Mouse (Mus musculus): ENCODE measurements around the gene Lgmn.

The Lgmn gene

DNA sequence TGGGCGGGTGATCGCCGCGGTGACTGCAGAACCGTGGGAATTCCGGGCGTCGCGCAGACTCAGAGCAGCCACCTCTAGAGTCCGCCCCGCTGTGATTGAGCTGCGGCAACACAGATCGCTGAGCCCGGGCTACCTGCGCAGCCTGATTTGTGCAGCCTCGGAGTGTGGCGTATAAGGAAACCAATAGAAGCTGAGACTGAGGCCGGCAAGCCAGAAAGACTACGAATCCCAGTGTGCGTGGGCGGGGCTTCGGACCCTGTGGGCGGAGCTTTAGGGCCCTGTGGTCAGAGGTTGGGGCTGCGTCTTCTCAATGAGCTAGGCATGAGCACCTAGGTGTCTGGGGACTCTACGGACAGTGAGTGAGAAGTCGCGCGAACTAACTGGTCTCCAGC lies at the start of gene Lgmn:
Gene Lgmn (minus strand): TSS at position 182 of the 392 bp plus-strand sequence.
- DNase-seq (ENCODE audit: low read depth) = peak; percentile 94

DNA sequence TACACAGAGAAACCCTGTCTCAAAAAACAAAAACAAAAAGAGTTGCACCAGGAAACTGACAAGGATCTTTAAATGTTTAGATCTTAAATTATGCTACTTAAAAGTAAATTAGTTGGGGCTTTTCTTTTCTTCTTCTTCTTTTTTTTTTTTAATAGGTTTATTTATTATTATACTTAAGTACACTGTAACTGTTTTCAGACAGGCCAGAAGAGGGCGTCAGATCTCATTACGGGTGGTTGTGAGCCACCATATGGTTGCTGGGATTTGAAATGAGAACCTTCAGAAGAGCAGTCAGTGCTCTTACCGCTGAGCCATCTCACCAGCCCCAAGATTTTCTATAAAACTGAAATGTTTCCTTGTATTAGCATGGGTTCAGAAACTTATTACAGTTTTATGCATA lies 45.3 kb upstream of the Lgmn start:
- DNase-seq (ENCODE audit: low read depth) = no peak

DNA sequence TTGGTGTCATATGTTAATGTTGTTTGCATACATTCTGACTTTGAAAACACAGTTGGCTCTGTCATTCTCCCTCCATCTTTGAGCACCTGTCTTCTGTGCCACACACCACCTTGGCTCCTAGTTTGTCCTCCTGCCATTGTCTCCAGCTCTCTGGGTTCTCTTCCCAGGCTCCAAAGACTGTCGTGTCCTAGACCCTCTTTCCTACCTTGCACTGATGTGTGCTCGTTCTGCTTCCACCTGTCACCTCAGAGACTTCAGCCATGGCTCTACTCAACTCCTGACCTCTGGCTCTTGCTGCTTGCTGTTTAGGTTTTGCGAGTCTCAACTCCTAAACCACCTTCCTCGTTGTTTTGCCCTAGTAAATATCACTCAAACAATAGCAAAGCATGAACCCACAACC lies 40.9 kb upstream of the Lgmn start:
- DNase-seq (ENCODE audit: low read depth) = no peak

DNA sequence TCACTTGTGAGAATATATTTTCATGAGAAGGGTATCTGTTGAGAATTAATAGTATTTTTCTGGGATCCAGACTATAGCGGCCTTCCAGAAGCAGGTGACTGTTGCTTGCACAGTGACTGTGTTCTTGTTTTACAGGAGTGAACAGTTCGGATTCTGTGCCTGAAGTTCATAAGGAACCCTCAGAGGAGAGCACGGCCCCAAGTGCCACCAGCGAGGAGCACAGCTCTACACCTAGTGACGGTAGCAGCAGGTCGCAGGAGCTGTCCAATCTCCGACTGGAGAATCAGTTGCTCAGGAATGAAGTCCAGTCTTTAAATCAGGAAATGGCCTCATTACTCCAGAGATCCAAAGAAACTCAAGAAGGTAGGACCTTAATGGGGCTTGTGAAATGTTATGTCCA lies 34.8 kb upstream of the Lgmn start:
- no peak for DNase-seq (ENCODE audit: low read depth)

DNA sequence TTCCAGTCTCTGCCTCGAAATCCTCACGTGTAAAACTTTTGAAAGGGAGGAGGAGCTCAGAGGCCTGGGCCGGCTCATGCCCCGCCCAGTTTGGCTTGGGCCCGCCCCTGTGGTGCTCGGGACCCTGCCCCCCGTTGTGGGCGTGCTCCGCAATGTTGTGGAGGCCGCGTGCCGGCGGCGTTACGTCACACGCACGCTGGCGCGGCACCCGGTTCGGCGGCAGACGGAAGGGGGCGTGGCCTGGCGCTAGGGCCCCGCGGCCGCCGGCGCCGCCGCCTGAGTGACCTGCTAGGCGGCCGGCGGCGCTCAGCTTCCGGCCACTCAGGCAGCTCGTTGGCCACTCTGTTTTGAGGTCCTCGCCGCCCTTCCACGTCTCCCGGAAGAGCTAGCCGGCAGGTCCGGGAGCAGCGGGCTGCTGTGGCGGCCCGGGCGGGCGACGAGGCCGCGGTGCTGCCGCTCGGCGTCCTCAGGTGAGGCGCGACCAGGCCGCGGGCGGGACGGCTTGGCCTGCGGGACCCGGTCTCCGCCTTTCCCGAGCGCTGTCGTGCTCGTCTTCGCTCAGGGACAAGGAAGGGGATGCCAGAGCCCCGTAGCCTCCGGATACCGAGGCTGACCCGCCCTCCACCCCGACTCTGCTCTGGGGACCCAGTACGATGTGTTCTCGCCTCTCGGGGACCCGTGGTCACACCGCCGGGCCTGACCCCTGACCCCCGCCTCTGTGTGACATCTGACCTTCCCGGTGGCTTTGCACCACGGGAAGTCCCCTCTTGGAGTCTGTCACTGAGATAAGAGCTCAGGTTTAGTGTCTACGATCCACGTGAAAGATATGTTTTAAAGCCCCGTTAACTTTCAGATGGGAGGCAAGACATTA lies 29.5 kb upstream of the Lgmn start, which contains the start of gene Golga5:
Gene Golga5 (plus strand): TSS at position 242 of the 871 bp plus-strand sequence.
- DNase-seq (ENCODE audit: low read depth) = peak; percentile 98

DNA sequence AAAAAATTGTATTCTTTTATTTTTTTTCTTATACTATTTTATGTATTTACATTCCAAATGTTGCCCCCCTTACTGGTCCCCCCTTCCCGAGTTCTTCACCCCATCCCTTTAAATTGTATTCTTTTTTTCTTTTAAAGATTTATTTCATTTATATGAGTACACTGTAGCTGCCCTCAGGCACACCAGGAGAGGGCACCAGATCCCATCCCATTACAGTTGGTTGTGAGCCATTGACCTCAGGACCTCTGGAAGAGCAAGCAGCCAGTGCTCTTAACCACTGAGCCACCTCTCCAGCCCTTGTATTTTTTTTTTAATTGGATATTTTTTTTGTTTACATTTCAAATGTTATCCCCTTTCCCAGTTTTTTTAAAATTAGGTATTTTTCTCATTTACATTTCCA lies 28.5 kb upstream of the Lgmn start:
- no peak for DNase-seq (ENCODE audit: low read depth)

DNA sequence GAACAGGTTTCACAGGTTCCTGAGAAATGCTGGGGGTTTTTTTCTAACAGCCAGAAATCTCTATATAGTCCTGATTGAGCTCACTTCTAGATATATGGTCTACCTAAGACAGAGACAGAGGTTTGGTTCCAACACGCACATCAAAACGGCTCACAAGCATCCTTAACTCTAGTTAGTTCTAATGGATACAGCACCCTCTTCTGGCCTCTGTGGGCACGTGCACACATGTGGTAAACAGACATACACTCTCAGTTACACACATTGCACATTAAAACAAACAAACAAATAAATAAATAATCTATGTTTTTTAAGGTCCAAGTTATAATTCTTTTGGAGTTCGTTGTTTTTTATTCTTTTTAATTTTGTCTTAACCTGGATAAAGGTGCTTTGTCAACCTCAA lies 25.0 kb upstream of the Lgmn start:
- DNase-seq (ENCODE audit: low read depth) = no peak

DNA sequence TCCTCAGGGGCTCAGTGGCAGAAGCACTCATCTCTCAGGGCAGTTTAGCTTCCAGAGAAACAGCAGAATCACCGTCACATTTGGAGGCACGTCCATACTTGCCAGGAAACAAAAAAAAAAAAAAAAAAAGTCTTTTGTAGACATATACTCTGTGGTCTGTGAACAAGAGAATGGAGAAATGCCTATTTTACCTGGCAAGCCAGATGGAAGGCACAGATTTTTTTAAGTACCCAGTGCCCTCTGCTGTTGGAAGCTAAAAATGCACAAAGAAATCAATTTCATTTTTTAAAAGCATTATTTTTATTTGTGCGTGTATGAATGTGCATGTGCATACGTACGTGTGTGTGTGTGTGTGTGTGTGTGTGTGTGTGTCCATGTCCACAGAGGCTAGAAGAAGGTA lies 21.6 kb upstream of the Lgmn start:
- peak; percentile 81 for DNase-seq (ENCODE audit: low read depth)

DNA sequence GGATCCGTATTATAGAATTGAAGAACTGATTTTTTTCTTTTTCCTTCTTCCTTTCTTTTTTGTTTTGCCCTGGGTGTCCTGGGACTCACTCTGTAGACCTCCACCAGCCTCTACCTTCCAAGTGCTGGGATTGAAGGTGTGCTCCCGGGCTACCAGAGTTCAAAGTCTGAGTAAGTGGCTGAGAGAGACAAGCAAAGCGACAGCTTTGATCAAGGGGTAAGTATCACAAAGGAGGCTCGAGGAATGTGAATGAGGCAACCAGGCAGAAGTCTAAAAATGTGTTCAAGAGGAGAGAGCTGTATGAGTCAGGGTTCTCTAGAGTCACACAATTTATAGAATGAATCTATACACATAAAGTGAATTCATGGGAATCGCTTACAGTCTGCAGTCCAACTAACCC lies 20.4 kb upstream of the Lgmn start:
- DNase-seq (ENCODE audit: low read depth) = no peak

DNA sequence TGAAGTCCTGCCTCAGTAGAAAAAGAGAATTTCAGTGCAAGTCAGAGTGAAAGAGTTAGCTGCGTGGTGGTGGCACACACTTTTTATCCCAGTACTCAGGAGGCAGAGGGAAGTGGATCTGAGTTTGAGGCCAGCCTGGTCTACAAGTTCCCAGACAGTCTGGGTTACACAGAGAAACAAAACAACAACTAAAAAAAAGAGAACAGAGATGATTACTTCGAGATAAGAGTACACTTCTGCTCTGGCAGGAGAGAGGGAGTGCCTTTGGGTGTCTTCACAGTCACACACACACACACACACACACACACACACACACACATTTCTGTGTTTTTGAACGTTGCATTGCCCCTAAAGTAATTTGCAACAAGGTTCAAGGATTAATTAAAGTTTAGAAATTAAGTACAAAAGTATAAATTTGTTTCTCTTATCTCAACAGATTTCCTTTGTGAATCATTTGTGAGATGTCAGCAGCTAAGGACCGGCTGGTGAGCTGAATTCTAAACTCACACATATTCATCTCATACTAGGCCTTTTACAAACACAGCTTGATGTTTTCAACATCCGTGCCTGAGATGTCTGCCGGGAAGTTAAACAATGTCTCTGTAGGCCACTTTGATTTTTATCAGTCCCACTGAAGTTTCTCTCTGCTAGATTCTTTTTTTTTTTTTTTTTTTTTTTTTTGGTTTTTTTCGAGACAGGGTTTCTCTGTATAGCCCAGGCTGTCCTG lies 17.0 kb upstream of the Lgmn start:
- DNase-seq (ENCODE audit: low read depth) = peak; percentile 82

DNA sequence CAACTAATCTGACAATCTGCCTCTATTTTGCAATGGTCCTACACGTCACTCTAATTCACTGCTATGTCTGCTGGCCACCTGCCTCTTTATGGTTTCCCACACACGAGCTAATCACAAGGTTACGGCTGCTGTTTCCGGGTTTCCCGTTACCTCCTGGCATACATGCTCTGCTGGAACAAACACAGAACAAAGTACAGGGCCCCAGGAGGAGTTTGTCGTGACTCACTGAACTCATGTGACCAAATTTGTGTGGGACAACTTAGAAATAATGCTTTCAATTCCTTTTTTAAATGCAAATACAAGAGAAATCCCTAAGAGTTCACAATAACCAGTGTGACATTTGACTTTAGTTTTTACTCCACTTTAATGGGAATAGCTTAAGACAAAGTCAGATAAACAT lies 14.0 kb upstream of the Lgmn start:
- DNase-seq (ENCODE audit: low read depth) = no peak

DNA sequence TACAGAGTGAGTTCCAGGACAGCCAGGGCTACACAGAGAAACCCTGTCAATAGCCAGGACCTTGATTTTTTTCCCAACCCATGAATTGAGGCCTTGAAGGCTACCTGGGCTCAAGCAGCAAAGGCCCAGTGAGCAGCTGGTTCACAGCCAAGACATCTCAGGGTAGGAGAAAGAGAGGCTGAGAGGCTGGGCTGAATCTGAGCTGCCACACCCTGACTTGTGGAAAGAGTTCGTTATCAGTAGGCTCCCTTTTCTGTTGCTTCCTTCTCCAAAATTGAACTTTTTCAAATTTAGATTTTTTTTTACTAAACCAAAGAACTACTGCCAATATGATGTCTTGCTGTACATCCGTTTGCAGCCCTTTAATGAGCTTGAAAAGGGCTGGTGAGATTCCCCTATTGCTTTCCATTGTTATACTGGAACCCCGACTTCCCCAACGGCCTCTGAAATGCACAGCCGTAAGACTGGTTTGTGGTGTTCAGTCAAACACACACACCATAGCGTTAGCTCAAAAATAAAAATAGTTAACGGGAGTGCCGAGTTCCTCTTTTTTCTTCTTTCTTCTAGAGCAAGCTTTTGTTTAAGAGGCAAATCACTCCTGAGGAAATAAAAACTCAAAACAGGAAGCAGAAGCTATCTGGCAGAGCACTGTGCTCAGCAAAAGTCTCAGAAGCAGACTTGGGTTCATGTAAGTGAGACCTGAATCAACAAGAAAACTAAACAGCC lies 11.7 kb upstream of the Lgmn start:
- DNase-seq (ENCODE audit: low read depth) = peak; percentile 64

DNA sequence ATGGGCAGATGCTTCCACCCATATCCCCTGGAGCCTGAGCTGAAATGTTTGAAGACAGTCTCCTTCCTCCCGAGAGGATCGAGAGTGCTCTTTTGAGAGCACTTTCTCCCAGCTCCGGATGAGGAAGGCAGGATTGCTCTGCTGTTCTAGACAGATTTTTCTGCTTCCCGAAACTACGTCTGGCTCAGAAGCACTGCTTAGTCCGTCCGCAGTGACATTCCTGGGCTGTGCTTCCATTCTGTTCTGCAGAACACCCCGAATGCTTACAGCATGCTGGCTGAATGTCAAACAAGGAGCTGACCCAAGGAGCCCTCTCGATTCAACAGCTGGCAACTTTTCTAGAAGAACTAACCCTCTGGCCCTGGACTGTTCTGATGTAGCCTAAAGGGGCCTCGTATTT lies 10.8 kb upstream of the Lgmn start:
- no peak for DNase-seq (ENCODE audit: low read depth)

DNA sequence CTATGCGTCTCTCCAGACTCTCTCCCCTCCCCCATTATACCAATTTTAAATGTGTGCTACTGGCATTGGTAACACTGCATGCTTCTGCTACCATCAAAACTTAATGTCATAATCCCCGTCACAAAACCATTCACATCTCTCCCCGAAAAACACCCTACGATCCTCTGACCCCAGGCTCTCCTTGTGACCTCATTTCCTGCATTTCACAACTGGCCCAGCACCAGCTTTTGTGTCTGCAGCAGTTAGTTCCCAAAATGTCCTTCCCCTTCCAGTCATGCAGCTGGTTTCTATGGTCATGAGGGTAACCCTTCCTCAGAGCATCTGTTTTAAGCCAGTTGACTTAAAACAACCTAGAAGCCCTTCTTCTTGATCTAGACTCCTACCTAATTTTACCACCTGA lies 5.8 kb upstream of the Lgmn start:
- no peak for DNase-seq (ENCODE audit: low read depth)

DNA sequence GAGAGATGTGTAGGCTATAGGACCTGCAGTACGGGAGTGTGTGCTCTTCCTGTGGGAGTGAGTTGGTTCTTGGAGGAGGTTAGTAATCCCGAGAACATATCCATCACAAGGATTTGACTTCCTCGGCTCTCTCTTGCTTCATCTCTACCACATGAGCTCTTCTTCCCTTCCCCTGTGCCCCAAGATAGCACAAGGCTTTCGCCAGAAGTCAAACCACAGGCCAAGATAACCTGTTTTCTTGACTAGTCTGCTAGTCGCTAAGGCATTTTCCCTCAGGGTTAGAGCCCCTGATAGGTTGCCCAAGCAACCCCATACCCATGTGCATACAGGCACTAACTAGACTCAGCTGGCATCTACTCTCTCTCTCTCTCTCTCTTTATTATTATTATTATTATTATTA lies 4.1 kb upstream of the Lgmn start:
- no peak for DNase-seq (ENCODE audit: low read depth)

DNA sequence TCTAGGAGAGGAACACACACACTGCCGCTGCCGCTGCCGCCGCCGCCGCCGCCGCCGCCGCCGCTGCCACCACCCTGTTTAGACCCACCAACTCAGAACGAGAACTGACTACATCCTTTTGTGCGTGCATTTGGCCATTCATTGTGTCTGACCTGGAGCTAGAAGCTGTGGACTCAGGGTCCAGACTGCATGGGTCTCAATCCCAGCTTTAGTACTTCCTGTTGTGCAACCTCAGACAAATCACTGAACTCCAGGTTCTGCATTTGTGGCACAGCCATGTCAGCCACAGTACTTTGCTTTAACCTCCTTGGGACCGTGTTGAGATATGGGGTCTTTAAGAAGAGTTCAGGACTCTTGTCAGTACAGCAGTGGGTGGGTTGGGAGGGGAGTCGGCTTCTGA lies 3.0 kb upstream of the Lgmn start:
- DNase-seq (ENCODE audit: low read depth) = no peak

DNA sequence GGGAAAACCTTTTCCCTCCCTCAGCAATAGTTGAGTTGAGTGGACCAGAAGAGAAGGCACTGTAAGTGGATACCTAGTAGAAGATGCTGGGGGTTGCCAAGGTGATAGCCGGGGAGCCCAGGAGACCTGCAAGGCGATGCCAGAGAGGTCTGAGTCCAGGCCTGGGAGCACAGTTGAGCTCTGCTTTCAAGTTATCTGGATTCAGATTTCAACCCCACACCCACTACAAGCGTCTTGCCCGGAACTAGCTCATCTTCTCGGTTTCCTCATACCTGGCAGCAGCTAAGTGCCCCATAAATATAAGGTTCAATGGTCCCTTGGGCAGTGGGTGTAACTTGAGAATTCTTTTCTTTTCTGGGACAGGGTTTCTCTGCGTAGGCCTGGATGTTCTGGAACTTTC lies 1.5 kb upstream of the Lgmn start:
- no peak for DNase-seq (ENCODE audit: low read depth)

DNA sequence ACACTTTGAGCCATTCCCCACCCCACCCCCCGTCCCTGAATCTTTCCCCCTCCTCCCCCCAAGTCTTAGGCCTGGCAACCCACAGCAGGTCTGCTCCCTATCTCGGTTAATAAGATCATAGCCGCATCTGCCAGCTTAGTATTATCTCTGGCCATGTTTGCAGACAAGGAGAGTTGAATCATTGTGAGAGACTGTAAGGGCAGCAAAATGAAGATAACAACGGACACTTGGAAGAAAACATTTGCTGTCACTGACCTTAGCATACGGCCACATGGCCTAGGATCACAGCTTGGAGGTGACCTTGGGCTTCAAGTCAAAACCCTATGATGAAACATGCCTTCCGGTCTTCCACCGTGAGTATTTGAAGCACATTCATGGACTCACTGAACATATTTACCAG lies 938 bp upstream of the Lgmn start:
- no peak for DNase-seq (ENCODE audit: low read depth)

DNA sequence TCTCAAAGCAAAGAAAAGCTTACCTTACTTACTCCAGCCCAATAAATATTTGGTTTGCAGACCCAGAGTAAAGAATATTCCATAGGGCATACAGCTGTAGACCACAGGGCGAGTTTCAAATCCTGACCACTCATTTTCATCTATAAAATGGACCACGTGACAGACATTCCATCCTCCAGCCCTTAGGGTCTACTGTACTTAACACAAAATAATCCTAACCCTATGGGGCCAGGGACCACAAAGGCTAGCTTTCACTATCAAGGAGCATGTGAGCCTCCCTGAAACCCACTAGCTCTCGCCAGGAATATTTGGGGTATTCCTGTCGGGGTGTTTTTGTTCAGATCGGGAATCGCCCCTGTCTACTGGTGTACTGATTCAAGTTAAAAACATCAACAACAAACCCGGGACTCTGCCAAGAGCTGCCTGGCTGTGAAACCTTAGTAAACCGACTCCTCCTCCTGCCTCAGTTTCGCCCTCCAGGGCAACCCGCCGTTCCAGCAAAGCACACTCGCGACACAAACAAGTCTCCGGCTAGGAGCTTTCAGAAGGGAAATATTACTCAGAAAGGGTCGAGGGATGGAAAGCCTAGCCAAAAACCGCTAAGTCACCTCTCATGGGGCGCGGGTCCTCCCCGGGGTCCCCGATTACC lies 506 bp downstream of the Lgmn start:
- DNase-seq (ENCODE audit: low read depth) = no peak

DNA sequence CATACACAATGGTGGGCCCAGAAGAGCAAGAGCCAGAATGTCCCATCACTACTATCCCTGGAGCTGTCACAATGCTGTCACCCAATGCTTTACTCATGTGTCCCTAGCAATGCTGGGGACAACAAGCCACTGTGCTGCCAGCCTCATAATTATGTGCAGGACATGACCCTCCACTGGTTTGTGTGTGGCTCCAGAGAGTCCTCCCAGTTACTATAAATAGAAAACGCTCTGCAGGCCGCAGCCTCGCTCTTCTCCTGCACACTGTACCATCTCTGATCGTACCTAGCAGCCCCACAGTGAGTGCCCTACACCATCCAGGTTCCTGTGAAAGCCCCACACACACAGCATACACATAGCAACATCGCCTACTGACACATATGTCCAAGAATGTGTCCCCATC lies 1.7 kb downstream of the Lgmn start:
- DNase-seq (ENCODE audit: low read depth) = no peak

DNA sequence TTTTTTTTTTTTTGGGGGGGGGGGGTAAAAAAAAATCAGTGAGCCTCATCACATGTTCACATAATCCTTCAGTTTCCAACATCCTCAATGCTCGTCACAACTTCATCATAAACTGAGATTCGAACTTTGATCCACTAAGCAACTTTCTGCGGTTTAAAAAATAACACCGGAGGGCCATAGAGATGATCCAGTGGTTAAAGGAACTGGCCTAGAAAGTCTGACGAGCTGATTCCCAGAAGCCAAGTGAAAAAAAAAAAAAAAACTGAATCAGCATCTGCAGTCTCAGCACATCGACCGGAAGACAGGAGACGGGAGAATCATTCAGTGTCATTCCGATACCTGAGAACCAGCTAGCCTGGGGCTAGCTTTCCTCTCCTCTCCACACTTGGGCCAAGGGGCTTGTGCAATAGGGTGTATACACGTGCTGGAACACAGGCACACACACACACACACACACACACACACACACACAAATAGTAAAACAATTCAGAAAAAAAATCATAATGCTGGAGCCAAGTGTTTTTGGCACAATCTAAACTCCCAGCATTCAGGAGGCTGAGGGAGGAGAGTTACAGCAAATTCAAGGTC lies 2.6 kb downstream of the Lgmn start:
- no peak for DNase-seq (ENCODE audit: low read depth)

DNA sequence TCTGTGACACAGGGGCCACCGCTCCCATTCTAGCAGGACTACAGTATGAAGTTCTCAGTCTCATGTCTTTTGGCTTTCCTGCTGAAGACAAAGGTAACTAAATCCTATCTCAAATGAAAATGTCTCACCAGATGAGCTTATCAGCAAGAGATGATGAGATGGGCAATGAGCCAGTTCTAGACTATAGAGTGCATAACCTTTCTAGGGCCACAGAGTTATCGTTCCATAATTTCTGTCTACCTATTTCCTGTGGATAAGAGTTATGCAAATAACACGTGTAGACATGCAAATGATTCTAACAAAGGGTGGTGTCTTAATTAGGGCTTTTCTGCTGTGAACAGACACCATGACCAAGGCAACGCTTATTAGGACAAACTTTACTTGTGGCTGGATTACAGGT lies 5.5 kb downstream of the Lgmn start:
- DNase-seq (ENCODE audit: low read depth) = no peak
